Mouse (Mus musculus) CH12.LX (cell line): ENCODE data around the gene Mettl24.

ENCODE experiments used
- MAFK ChIP-seq: IDR thresholded peaks from 2 replicates; pipeline ENCODE4 v1.6.1; 2011; ENCODE audit warnings: low read length, improper control_type of control experiment; ENCODE audit not compliant: insufficient replicate concordance
- TCF12 ChIP-seq: IDR thresholded peaks from 2 replicates; pipeline ENCODE4 v1.6.1; 2014; ENCODE audit warnings: low read depth, mild to moderate bottlenecking, inconsistent platforms, low read length, improper control_type of control experiment

DNA sequence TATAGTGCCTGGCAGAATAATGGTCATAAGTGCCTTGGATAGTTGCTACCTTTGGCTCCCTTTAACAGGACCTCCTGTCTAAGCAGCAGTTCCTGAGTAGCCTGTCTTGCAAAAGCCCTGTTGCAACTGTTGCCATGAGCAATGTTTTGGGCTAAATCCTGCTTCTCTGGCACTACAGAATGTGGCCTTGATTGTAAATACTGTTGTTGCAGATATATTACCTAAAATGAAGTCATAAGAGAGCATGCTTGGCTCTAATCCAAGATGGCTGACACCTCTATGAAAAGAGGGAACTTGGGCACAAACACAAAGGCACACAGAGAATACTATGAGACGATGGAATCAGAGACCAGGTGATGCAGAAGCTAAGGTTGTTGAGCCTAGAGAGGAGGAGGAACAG is 122.1 kb downstream of the Mettl24 start:
- TF ChIP-seq MAFK, result no peak
- TF ChIP-seq TCF12, result no peak
